Mouse (Mus musculus) C2C12 (cell line): ENCODE data around the gene Pard3.

ENCODE experiments used
- MYOG ChIP-seq: IDR thresholded peaks from one replicate; pipeline ENCODE4 v1.6.1; 2011; ENCODE audit not compliant: control insufficient read depth, insufficient read length; ENCODE audit errors: extremely low read depth
- USF1 ChIP-seq: IDR thresholded peaks from one replicate; pipeline ENCODE4 v1.6.1; 2011; ENCODE audit warnings: low read depth, mild to moderate bottlenecking, control low read depth, moderate library complexity

GRCm38 (mm10) chr8:127214748-127215433 lies 151.2 kb downstream of the Pard3 start:
- TF ChIP-seq USF1 (no peak), MYOG (no peak)
